Mouse (Mus musculus): ENCODE measurements around the gene Bcl7a. TPM values are rescaled to one million over a fixed set of nuclear protein-coding genes. Genes with fewer than 3 reads are reported as not detected.

The Bcl7a gene
- polyA plus RNA-seq (2015; fragmentation: Nextera tagmentation; extraction: Ambion mirVana): 7.7 and 7.9 TPM in 2 replicates

DNA sequence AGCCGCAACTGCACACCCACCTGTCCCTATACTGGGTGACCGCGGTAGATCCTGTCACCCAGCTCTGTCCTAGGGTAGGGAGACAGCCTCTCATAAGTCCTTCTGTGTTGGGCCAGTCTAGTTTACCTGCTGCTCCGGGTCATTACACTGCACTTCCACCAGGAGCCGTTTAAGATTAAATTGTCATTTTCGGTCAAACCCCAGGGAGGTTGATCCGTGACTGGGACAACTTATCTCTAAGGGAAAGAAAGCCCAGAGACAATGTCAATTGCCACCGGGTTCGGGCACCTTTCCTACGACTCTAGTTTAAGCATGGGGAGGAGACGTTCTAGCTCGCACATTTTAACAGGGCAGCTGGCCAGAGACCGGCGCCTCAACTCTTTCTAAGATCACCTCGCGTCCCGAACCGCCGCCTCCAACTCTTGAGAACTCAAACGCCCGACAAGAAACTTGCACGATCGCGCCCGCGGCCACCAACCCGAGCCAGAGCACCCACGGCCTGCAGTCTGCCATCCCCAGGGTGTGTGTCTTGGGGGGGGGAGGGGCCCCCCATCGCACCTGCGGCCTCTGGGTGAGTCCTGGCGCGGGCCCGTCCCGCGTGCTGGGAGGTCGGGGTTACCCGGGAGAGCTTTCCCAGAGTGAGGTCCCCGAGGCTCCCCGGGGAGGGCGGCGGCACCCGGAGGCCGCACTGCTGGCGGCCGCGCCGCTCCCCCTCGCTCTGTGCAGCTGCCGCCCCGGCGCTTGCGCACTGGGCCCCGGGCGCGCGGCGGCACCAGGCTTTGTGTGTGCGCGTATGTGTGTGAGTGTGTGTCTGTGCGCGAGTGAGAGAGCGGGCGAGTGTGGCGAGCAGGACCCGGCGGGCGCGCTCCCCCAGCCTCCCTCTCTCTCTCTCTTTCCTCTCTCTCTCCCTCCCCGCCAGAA lies at the start of gene Bcl7a:
Gene Bcl7a, plus strand, starts transcription at position 128 of the 921 bp plus-strand sequence.
- Histone ChIP-seq H3K27me3 (replicated peaks; ENCODE audit: insufficient read depth, low read length) (no peaks in the 10 kb centered on the region), H3K9ac (replicated peaks; ENCODE audit: low read depth) (peak within 1 kb of the TSS; percentile 66), H3K27ac (ENCODE audit: low read length) (peak within 1 kb of the TSS; percentile 96), H3K4me2 (replicated peaks; ENCODE audit: low read depth, low read length) (peak within 1 kb of the TSS; percentile 96), H3K36me3 (ENCODE audit: insufficient read depth, low read length) (no peaks in the 10 kb centered on the region), H3K4me3 (ENCODE audit: low read depth, low read length) (peak within 1 kb of the TSS; percentile 89), H3K9me3 (ENCODE audit: low read length) (no peaks in the 10 kb centered on the region), H3K4me1 (ENCODE audit: insufficient read depth, low read depth, low read length) (peaks cover 16% of the 10 kb centered on the region)
- ATAC-seq: peak; percentile 82
- TF ChIP-seq CTCF (IDR thresholded peaks at IDR 0.05) (peak; percentile 58), EP300 (IDR thresholded peaks at IDR 0.05) (no peak)
- DNase-seq (ENCODE audit: low spot score): peak; percentile 90
- 1% methylated on average over 55 of the region's 69 CpGs for WGBS

DNA sequence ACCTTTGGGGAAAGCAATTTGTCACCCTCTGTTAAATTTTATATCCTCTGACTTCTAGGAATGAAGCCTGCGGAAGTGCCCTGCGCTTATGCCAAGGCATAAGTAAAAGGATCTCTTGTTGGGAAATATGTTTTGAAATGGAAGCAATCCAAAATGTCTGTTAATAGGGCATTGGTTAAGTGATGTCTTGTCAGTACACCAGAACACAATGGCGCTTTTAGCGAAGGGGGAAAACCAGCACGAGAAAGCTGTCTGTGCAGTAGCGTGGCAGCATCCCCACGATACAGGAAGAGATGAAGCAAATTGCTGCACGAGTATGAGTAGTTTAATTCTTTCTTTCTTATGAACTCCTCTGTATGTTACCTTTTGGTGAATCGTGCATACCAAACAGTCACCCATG lies 49.0 kb upstream of the Bcl7a start:
- 79% methylated on average over 9 of the region's 9 CpGs for WGBS
- Histone ChIP-seq H3K9ac (replicated peaks; ENCODE audit: low read depth) (no peak overlapping the region), H3K4me1 (ENCODE audit: insufficient read depth, low read depth, low read length) (no peaks in the 10 kb centered on the region), H3K4me3 (ENCODE audit: low read depth, low read length) (no peak overlapping the region), H3K36me3 (ENCODE audit: insufficient read depth, low read length) (no peaks in the 10 kb centered on the region), H3K27ac (ENCODE audit: low read length) (no peak overlapping the region), H3K4me2 (replicated peaks; ENCODE audit: low read depth, low read length) (no peak overlapping the region), H3K27me3 (replicated peaks; ENCODE audit: insufficient read depth, low read length) (no peaks in the 10 kb centered on the region), H3K9me3 (ENCODE audit: low read length) (no peaks in the 10 kb centered on the region)
- DNase-seq (ENCODE audit: low spot score): no peak
- TF ChIP-seq CTCF (IDR thresholded peaks at IDR 0.05): no peak
- no peak for TF ChIP-seq EP300 (IDR thresholded peaks at IDR 0.05)
- no peak for ATAC-seq

DNA sequence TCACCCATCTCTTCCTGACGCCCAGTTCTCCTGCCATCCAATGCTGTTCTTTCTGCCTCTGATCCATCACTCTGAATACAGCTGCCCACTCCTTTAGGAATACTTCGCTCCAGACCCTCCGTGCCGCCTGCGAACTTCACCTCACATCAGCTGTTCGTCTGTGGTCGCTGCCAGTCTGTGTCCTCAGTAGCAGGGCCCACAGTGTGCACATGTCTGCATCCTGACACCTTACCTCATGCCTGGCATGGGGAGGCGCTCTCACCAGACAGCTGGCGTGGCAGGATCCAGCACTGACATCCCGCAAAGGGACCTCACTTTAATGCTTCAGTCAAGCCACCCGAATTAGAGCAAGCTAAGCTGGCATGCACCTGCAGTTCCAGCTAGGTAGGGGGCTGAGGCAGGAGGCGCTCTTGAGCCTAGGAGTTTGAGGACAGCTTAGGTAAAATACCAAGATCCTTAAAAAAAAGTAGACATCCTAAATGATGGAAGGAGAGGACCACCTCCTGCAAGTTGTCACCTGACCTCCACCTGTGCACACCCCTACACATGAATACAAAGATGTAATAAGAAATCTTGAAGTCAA lies 47.3 kb upstream of the Bcl7a start:
- no peaks in the 10 kb centered on the region for H3K9me3 ChIP-seq (ENCODE audit: low read length)
- no peak for ATAC-seq
- no peak for DNase-seq (ENCODE audit: low spot score)
- no peak overlapping the region for H3K27ac ChIP-seq (ENCODE audit: low read length)
- TF ChIP-seq EP300 (IDR thresholded peaks at IDR 0.05) (no peak), CTCF (IDR thresholded peaks at IDR 0.05) (peak; percentile 54)
- no peaks in the 10 kb centered on the region for H3K36me3 ChIP-seq (ENCODE audit: insufficient read depth, low read length)
- H3K27me3 ChIP-seq (replicated peaks; ENCODE audit: insufficient read depth, low read length): no peaks in the 10 kb centered on the region
- WGBS: 64% methylated on average over 12 of the region's 12 CpGs
- H3K4me1 ChIP-seq (ENCODE audit: insufficient read depth, low read depth, low read length): no peaks in the 10 kb centered on the region
- H3K4me2 ChIP-seq (replicated peaks; ENCODE audit: low read depth, low read length): no peak overlapping the region
- no peak overlapping the region for H3K4me3 ChIP-seq (ENCODE audit: low read depth, low read length)
- no peak overlapping the region for H3K9ac ChIP-seq (replicated peaks; ENCODE audit: low read depth)

DNA sequence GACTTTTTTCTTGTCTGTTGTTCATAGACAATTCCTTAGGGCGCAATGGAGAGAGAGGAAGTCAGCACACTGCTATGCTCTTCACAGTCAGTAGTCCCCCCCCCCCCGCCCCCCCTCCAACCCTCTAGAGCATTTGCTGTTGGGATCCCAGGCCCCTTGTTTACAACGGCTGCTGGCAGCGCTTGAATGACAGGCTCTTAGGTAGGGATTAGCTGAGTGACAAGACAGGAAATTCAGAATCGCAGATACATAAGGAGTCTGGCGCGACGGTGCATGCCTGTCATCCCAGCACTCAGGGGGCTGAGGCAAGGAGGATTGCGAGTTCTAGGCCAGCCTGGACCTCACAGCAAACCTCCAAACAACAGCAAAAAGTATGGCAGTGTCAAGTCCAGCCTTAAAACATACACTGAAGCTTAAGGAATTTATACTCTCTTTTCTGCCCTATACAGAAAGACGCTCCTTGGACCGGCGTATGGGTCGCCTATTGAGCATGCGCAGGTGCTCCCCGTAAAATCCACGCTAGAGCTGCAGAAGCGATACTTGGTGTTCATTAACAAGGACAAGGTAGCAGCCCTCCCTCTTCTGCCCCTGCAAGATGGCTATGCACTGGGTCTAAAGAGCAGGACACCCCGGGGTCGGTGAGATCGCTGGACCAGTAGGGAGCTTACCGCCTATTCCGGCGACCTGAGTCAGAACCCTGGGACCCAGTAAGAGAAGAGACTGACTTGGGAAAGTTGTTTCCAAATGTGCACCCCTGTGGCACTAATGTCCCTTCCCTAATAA lies 46.5 kb upstream of the Bcl7a start:
- TF ChIP-seq CTCF (IDR thresholded peaks at IDR 0.05) (no peak), EP300 (IDR thresholded peaks at IDR 0.05) (no peak)
- no peaks in the 10 kb centered on the region for H3K4me1 ChIP-seq (ENCODE audit: insufficient read depth, low read depth, low read length)
- H3K27me3 ChIP-seq (replicated peaks; ENCODE audit: insufficient read depth, low read length): no peaks in the 10 kb centered on the region
- ATAC-seq: no peak
- no peak overlapping the region for H3K4me2 ChIP-seq (replicated peaks; ENCODE audit: low read depth, low read length)
- no peak overlapping the region for H3K27ac ChIP-seq (ENCODE audit: low read length)
- WGBS: 56% methylated on average over 23 of the region's 23 CpGs
- H3K4me3 ChIP-seq (ENCODE audit: low read depth, low read length): no peak overlapping the region
- DNase-seq (ENCODE audit: low spot score): no peak
- H3K9me3 ChIP-seq (ENCODE audit: low read length): no peaks in the 10 kb centered on the region
- no peaks in the 10 kb centered on the region for H3K36me3 ChIP-seq (ENCODE audit: insufficient read depth, low read length)
- no peak overlapping the region for H3K9ac ChIP-seq (replicated peaks; ENCODE audit: low read depth)

DNA sequence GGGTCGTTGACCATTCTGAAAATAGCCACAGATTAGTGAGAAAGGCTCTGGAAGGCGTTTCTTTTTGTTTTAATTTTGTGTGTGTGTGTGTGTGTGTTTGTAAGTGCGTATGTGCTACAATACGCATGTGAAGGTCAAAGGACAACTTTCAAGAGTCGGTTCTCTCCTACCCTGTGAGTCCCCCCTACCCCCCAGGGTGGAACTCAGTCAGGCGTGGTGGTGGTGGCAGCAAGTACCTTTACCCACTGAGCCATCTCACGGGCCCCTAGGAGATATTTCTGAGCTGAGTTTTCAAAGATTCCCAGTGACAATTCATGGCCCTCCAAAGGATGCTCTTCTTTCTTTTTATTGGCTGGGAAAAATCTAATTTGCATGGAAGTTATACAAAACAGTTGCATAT lies 45.8 kb upstream of the Bcl7a start:
- H3K4me3 ChIP-seq (ENCODE audit: low read depth, low read length): no peak overlapping the region
- no peak overlapping the region for H3K9ac ChIP-seq (replicated peaks; ENCODE audit: low read depth)
- no peaks in the 10 kb centered on the region for H3K4me1 ChIP-seq (ENCODE audit: insufficient read depth, low read depth, low read length)
- ATAC-seq: no peak
- DNase-seq (ENCODE audit: low spot score): no peak
- no peak for TF ChIP-seq CTCF (IDR thresholded peaks at IDR 0.05)
- TF ChIP-seq EP300 (IDR thresholded peaks at IDR 0.05): no peak
- H3K27me3 ChIP-seq (replicated peaks; ENCODE audit: insufficient read depth, low read length): no peaks in the 10 kb centered on the region
- H3K27ac ChIP-seq (ENCODE audit: low read length): no peak overlapping the region
- no peaks in the 10 kb centered on the region for H3K9me3 ChIP-seq (ENCODE audit: low read length)
- no peaks in the 10 kb centered on the region for H3K36me3 ChIP-seq (ENCODE audit: insufficient read depth, low read length)
- H3K4me2 ChIP-seq (replicated peaks; ENCODE audit: low read depth, low read length): no peak overlapping the region
- 74% methylated on average over 7 of the region's 7 CpGs for WGBS

DNA sequence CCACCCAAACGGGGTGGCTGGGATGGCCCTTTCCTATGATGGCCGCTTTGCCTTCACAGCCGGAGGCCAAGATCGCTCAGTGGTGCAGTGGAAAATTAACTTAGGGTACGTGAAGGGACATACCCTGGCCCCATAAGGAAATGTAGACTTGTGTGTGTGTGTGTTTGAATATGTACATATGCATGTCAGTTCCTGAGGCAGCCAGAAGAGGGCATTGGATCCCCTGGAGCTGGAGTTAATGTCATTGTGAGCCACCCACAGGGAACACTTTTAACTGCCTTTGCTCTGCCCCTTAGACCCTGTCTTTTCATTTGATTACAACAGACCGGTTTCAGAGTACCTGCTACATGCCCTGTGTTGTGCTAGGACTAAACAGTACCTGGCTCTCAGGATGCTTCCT lies 45.1 kb upstream of the Bcl7a start:
- Histone ChIP-seq H3K27me3 (replicated peaks; ENCODE audit: insufficient read depth, low read length) (no peaks in the 10 kb centered on the region), H3K9me3 (ENCODE audit: low read length) (no peaks in the 10 kb centered on the region), H3K36me3 (ENCODE audit: insufficient read depth, low read length) (no peaks in the 10 kb centered on the region), H3K27ac (ENCODE audit: low read length) (no peak overlapping the region), H3K4me3 (ENCODE audit: low read depth, low read length) (no peak overlapping the region), H3K9ac (replicated peaks; ENCODE audit: low read depth) (no peak overlapping the region), H3K4me2 (replicated peaks; ENCODE audit: low read depth, low read length) (no peak overlapping the region), H3K4me1 (ENCODE audit: insufficient read depth, low read depth, low read length) (no peaks in the 10 kb centered on the region)
- DNase-seq (ENCODE audit: low spot score): no peak
- 93% methylated on average over 6 of the region's 6 CpGs for WGBS
- no peak for ATAC-seq
- TF ChIP-seq CTCF (IDR thresholded peaks at IDR 0.05): peak; percentile 55
- no peak for TF ChIP-seq EP300 (IDR thresholded peaks at IDR 0.05)

All from lung, postnatal 0 days (tissue).